Mouse (Mus musculus): Measurements from ENCODE around the gene Zc3h12c.
"Not testable (repeated sequence)": the region's sequence is repeated elsewhere in the genome, so short reads cannot be mapped to it uniquely, and the experiment has no call there.

The Zc3h12c gene

GRCm38 (mm10) chr9:52103448-52104224, 64.7 kb downstream of the Zc3h12c start:
- in situ Hi-C loops (cut with MboI; ENCODE audit: low sequenced_read_pairs), result no loop called here

- in situ Hi-C loops (cut with MboI; ENCODE audit: low sequenced_read_pairs), result no loop called here
These were observed 66.1 kb downstream of the Zc3h12c start for GRCm38 (mm10) chr9:52102060-52102844.

GRCm38 (mm10) chr9:52100426-52100825, 67.9 kb downstream of the Zc3h12c start:
- in situ Hi-C loops (cut with MboI; ENCODE audit: low sequenced_read_pairs), result no loop called here

- in situ Hi-C loops (cut with MboI; ENCODE audit: low sequenced_read_pairs), result loop anchor here (10.0 to 25.0 kb wide), 2 partner anchors 134 to 761 kb away; partner anchors contain the start of genes 1810046K07Rik and Fdx1
These were observed 69.8 kb downstream of the Zc3h12c start for GRCm38 (mm10) chr9:52098600-52098999.

- in situ Hi-C loops (cut with MboI; ENCODE audit: low sequenced_read_pairs), result loop anchor here (10.0 to 25.0 kb wide), 2 partner anchors 133 to 760 kb away; partner anchors contain the start of genes 1810046K07Rik and Fdx1
These were observed 71.0 kb downstream of the Zc3h12c start for GRCm38 (mm10) chr9:52097386-52097785.

GRCm38 (mm10) chr9:52095666-52096065, 72.7 kb downstream of the Zc3h12c start:
- in situ Hi-C loops (cut with MboI; ENCODE audit: low sequenced_read_pairs), result loop anchor here (10.0 to 25.0 kb wide), 2 partner anchors 131 to 758 kb away; partner anchors contain the start of genes 1810046K07Rik and Fdx1

- in situ Hi-C loops (cut with MboI; ENCODE audit: low sequenced_read_pairs), result loop anchor here (10.0 to 25.0 kb wide), 2 partner anchors 130 to 757 kb away; partner anchors contain the start of genes 1810046K07Rik and Fdx1
These were observed 73.8 kb downstream of the Zc3h12c start for GRCm38 (mm10) chr9:52094471-52094980.

GRCm38 (mm10) chr9:52094016-52094415, 74.4 kb downstream of the Zc3h12c start:
- in situ Hi-C loops (cut with MboI; ENCODE audit: low sequenced_read_pairs), result loop anchor here (10.0 to 25.0 kb wide), 2 partner anchors 129 to 757 kb away; partner anchors contain the start of genes 1810046K07Rik and Fdx1

- in situ Hi-C loops (cut with MboI; ENCODE audit: low sequenced_read_pairs), result loop anchor here (10.0 to 25.0 kb wide), 2 partner anchors 128 to 756 kb away; partner anchors contain the start of genes 1810046K07Rik and Fdx1
These were observed 75.3 kb downstream of the Zc3h12c start for GRCm38 (mm10) chr9:52093108-52093507.

- in situ Hi-C loops (cut with MboI; ENCODE audit: low sequenced_read_pairs), result loop anchor here (10.0 to 25.0 kb wide), 2 partner anchors 128 to 755 kb away; partner anchors contain the start of genes 1810046K07Rik and Fdx1
These were observed 76.1 kb downstream of the Zc3h12c start for GRCm38 (mm10) chr9:52092311-52092710.

GRCm38 (mm10) chr9:52091752-52092151, 76.6 kb downstream of the Zc3h12c start:
- in situ Hi-C loops (cut with MboI; ENCODE audit: low sequenced_read_pairs), result loop anchor here (10.0 to 25.0 kb wide), 2 partner anchors 127 to 754 kb away; partner anchors contain the start of genes 1810046K07Rik and Fdx1

GRCm38 (mm10) chr9:52082414-52082813, 86.0 kb downstream of the Zc3h12c start:
- in situ Hi-C loops (cut with MboI; ENCODE audit: low sequenced_read_pairs), result loop anchor here (25.0 kb wide), 1 partner anchor 745 kb away; the partner anchor contains the start of gene 1810046K07Rik

GRCm38 (mm10) chr9:52081979-52082378, 86.4 kb downstream of the Zc3h12c start:
- in situ Hi-C loops (cut with MboI; ENCODE audit: low sequenced_read_pairs), result loop anchor here (25.0 kb wide), 1 partner anchor 745 kb away; the partner anchor contains the start of gene 1810046K07Rik

GRCm38 (mm10) chr9:52077692-52078091, 90.7 kb downstream of the Zc3h12c start:
- in situ Hi-C loops (cut with MboI; ENCODE audit: low sequenced_read_pairs), result loop anchor here (25.0 kb wide), 1 partner anchor 740 kb away; the partner anchor contains the start of gene 1810046K07Rik

- in situ Hi-C loops (cut with MboI; ENCODE audit: low sequenced_read_pairs), result loop anchor here (25.0 kb wide), 1 partner anchor 739 kb away; the partner anchor contains the start of gene 1810046K07Rik
These were observed 92.3 kb downstream of the Zc3h12c start for GRCm38 (mm10) chr9:52076089-52076488.

GRCm38 (mm10) chr9:52072202-52072601, 96.2 kb downstream of the Zc3h12c start:
- in situ Hi-C loops (cut with MboI; ENCODE audit: low sequenced_read_pairs), result no loop called here

- in situ Hi-C loops (cut with MboI; ENCODE audit: low sequenced_read_pairs), result not testable (repeated sequence)
These were observed 97.0 kb downstream of the Zc3h12c start for GRCm38 (mm10) chr9:52071352-52071751.

- in situ Hi-C loops (cut with MboI; ENCODE audit: low sequenced_read_pairs), result no loop called here
These were observed 98.3 kb downstream of the Zc3h12c start for GRCm38 (mm10) chr9:52070052-52070451.
